Mouse (Mus musculus) heart, postnatal 25 days (tissue): ENCODE data around the gene Slc8b1. TPM values are rescaled to one million over a fixed set of nuclear protein-coding genes. Genes with fewer than 3 reads are reported as not detected.

Experiments
- DNase-seq: peaks from one replicate; pipeline ENCODE4 v3.0.0; 2022; ENCODE audit warnings: low spot score
- intact Hi-C: fragments of 180-260 bp; cut with DNase I; formaldehyde crosslinking; loops from one replicate; pipeline ENCODE4 v1.15.1; 2025
- total RNA-seq, 2 experiments: library from RNA; stranded (reverse); gene quantifications; 2 replicates each; pipeline ENCODE4 v1.2.3; 2021

The Slc8b1 gene
- total RNA-seq, 2 experiments from 2014 or later = 9.3 to 12.6 TPM

- DNase-seq = no peak
- intact Hi-C loops = no loop called here
These were observed 69.1 kb downstream of the Slc8b1 start for GRCm38 (mm10) chr5:120579898-120580626.

GRCm38 (mm10) chr5:120582002-120582401, 71.0 kb downstream of the Slc8b1 start:
- intact Hi-C loops = no loop called here
- no peak for DNase-seq

- intact Hi-C loops = no loop called here
- no peak for DNase-seq
These were observed 72.5 kb downstream of the Slc8b1 start for GRCm38 (mm10) chr5:120583511-120583910.

Other genes starting within 250 kb of the Slc8b1 start
- gene Lhx5, start 79.5 kb upstream of the Slc8b1 start, total RNA-seq = not detected
- 1 to 10 TPM; 8.8 to 9.6 TPM for gene Sdsl, start 38.4 kb upstream of the Slc8b1 start, total RNA-seq
- 1 to 10 TPM; 1.2 to 1.3 TPM for gene Sds, start 34.6 kb upstream of the Slc8b1 start, total RNA-seq
- 10 to 100 TPM; 33.2 to 37.1 TPM for gene Plbd2, start 7.5 kb upstream of the Slc8b1 start, total RNA-seq
- gene Tpcn1, start 77.5 kb downstream of the Slc8b1 start, total RNA-seq = 10 to 100 TPM; 36.0 to 37.9 TPM
- not detected for gene Iqcd, start 77.8 kb downstream of the Slc8b1 start, total RNA-seq
- 10 to 100 TPM; 15.4 to 18.7 TPM for gene Rita1, start 101.4 kb downstream of the Slc8b1 start, total RNA-seq
- gene Ddx54, start 101.6 kb downstream of the Slc8b1 start, total RNA-seq = 10 to 100 TPM; 20.1 to 21.4 TPM
- gene Cfap73, start 123.1 kb downstream of the Slc8b1 start, total RNA-seq = not detected
- gene Rasal1, start 137.6 kb downstream of the Slc8b1 start, total RNA-seq = not detected
- gene Dtx1, start 200.8 kb downstream of the Slc8b1 start, total RNA-seq = 1 to 10 TPM; 1.8 to 1.9 TPM
- gene Oas2, start 238.7 kb downstream of the Slc8b1 start, total RNA-seq = under 1 TPM; 0.57 to 0.78 TPM